Mouse (Mus musculus): ENCODE results near the gene Tpst1. TPM values are rescaled to one million over a fixed set of nuclear protein-coding genes. Genes with fewer than 3 reads are reported as not detected.

The Tpst1 gene
- polyA plus RNA-seq, 1 experiment = 32.9 TPM

DNA sequence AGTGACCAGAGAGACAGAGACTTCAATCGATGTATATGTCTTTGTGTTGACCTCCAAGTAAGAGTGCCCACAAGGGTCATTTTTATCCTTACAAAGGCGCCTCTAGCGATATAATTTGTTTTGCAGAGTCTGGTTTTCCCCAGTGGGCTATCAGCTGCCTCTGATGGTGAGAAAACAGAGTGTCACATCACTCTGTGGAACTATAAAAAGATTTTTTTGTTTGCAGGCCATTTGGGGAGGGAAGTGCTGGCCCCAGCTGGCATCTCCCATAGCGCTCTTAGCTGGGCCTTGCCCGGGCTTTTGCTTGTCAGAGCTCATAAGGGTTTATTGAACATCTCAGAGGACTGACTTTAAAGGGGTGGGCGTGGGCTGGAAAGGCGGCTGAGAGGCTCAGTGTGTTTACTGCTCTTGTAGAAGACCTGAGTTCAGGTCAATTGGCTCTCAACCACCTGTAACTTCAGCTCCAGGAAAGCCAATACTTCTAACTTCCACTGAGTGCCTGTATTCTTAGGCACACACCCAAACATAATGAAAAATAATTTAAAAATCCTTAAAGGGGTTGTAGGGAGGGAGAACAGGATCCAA, 76.7 kb downstream of the Tpst1 start:
- no peak for DNase-seq (ENCODE audit: low read depth)
- TF ChIP-seq CTCF (IDR thresholded peaks at IDR 0.05; ENCODE audit: borderline replicate concordance, extremely low read depth, insufficient read depth, insufficient read length) (no peak), POLR2A (IDR thresholded peaks at IDR 0.05; ENCODE audit: borderline replicate concordance, extremely low read depth, insufficient read depth, insufficient read length, poor library complexity, severe bottlenecking) (no peak)

- TF ChIP-seq POLR2A (IDR thresholded peaks at IDR 0.05; ENCODE audit: borderline replicate concordance, extremely low read depth, insufficient read depth, insufficient read length, poor library complexity, severe bottlenecking) (no peak), CTCF (IDR thresholded peaks at IDR 0.05; ENCODE audit: borderline replicate concordance, extremely low read depth, insufficient read depth, insufficient read length) (no peak)
- no peak for DNase-seq (ENCODE audit: low read depth)
These were observed 81.2 kb downstream of the Tpst1 start for GRCm38 (mm10) chr5:130154286-130154685.

DNA sequence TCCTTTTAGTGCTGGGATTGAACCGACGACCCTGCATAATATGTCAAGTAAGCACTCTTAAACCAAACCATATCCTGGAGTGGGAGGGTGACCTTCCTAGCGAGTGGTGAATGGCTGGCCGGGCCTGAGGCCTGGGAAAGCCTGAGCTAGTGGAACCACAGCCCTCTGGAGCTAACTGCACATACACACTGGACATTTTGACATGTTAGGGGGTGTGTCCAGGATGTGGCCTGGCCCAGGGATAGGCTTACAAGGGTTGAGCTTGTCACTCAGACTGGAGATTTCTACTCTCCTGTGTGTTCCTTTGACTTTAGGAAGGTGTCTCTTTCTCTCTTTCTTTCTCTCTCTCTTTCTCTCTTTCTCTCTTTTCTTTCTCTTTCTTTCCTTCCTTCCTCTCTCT, 85.4 kb downstream of the Tpst1 start:
- TF ChIP-seq CTCF (IDR thresholded peaks at IDR 0.05; ENCODE audit: borderline replicate concordance, extremely low read depth, insufficient read depth, insufficient read length) (no peak), POLR2A (IDR thresholded peaks at IDR 0.05; ENCODE audit: borderline replicate concordance, extremely low read depth, insufficient read depth, insufficient read length, poor library complexity, severe bottlenecking) (no peak)
- DNase-seq (ENCODE audit: low read depth) = no peak

GRCm38 (mm10) chr5:130159761-130160201, 86.7 kb downstream of the Tpst1 start:
- no peak for DNase-seq (ENCODE audit: low read depth)
- TF ChIP-seq POLR2A (IDR thresholded peaks at IDR 0.05; ENCODE audit: borderline replicate concordance, extremely low read depth, insufficient read depth, insufficient read length, poor library complexity, severe bottlenecking) (no peak), CTCF (IDR thresholded peaks at IDR 0.05; ENCODE audit: borderline replicate concordance, extremely low read depth, insufficient read depth, insufficient read length) (no peak)

DNA sequence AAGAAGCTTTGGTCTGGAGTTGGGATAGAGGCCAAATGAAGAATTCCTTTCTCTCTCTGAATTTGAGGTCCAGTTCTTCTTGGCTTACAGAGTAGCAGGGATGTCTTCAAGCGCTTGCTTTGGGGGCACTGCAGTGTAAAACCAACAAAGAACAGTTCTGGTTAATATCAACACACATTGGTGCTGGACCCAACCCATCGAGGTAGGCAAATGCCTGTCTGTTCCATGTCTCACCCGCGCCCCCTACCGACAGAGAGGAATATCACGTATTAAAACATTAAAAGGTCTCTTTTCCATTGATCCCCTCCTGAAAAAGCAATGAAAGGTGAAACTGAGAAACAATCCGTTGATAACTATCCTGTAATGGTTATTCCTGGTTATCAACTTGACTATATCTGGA, 90.5 kb downstream of the Tpst1 start:
- DNase-seq (ENCODE audit: low read depth) = peak; percentile 73
- TF ChIP-seq POLR2A (IDR thresholded peaks at IDR 0.05; ENCODE audit: borderline replicate concordance, extremely low read depth, insufficient read depth, insufficient read length, poor library complexity, severe bottlenecking) = no peak
- peak; percentile 71 for TF ChIP-seq CTCF (IDR thresholded peaks at IDR 0.05; ENCODE audit: borderline replicate concordance, extremely low read depth, insufficient read depth, insufficient read length)

- no peak for TF ChIP-seq POLR2A (IDR thresholded peaks at IDR 0.05; ENCODE audit: borderline replicate concordance, extremely low read depth, insufficient read depth, insufficient read length, poor library complexity, severe bottlenecking)
- TF ChIP-seq CTCF (IDR thresholded peaks at IDR 0.05; ENCODE audit: borderline replicate concordance, extremely low read depth, insufficient read depth, insufficient read length) = no peak
These were observed 92.1 kb downstream of the Tpst1 start for GRCm38 (mm10) chr5:130165213-130165612.

GRCm38 (mm10) chr5:130169109-130169508, 96.0 kb downstream of the Tpst1 start:
- TF ChIP-seq POLR2A (IDR thresholded peaks at IDR 0.05; ENCODE audit: borderline replicate concordance, extremely low read depth, insufficient read depth, insufficient read length, poor library complexity, severe bottlenecking) = no peak
- no peak for TF ChIP-seq CTCF (IDR thresholded peaks at IDR 0.05; ENCODE audit: borderline replicate concordance, extremely low read depth, insufficient read depth, insufficient read length)
- no peak for DNase-seq (ENCODE audit: low read depth)

More at GRCm38 (mm10) chr5:130165213-130165612, 92.1 kb downstream of the Tpst1 start:
- DNase-seq (ENCODE audit: low read depth) = no peak

DNA sequence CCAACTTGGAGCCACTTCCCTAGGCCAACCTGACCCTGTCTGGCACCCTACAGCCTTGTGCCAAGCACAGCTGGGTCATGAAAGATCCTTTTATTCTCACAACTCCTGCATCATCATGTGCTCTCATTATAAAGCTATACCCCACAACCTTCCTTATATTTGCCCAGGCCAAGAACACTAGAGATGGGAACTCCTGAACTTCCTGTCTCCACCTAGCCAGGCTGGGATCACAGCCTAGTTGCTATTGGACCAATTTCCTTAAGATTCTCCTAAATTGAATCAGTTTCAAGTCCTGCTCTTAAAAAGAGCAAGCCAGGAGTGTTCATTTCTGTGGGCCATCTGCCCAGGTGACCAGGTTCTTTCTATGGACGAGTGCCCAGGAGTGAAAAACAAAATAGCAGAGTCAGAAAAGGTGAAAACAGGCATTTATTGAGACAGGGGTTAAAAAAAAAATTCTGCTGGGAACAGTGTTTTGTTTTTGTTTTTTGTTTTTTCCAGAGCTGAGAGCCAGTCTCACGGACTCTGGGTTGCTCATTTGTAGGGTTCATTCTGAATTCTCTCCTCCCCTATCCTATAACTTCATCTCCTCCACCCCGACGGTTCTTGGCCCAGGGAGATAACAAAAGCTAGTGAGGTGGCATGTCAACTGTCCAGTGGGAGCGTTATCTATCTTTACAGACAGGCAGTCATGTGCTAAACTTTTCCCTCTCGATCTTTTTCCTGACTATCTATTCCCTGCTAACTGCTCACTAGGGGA, 97.7 kb downstream of the Tpst1 start:
- DNase-seq (ENCODE audit: low read depth) = no peak
- no peak for TF ChIP-seq CTCF (IDR thresholded peaks at IDR 0.05; ENCODE audit: borderline replicate concordance, extremely low read depth, insufficient read depth, insufficient read length)
- TF ChIP-seq POLR2A (IDR thresholded peaks at IDR 0.05; ENCODE audit: borderline replicate concordance, extremely low read depth, insufficient read depth, insufficient read length, poor library complexity, severe bottlenecking) = no peak

GRCm38 (mm10) chr5:130171423-130171954, 98.4 kb downstream of the Tpst1 start, which contains the start of gene Rabgef1:
TSS of gene Rabgef1 (plus strand) at chr5:130171798.
- TF ChIP-seq POLR2A (IDR thresholded peaks at IDR 0.05; ENCODE audit: borderline replicate concordance, extremely low read depth, insufficient read depth, insufficient read length, poor library complexity, severe bottlenecking) (peak; percentile 87), CTCF (IDR thresholded peaks at IDR 0.05; ENCODE audit: borderline replicate concordance, extremely low read depth, insufficient read depth, insufficient read length) (no peak)

GRCm38 (mm10) chr5:130171956-130172601, 99.0 kb downstream of the Tpst1 start:
- DNase-seq (ENCODE audit: low read depth) = no peak
- no peak for TF ChIP-seq POLR2A (IDR thresholded peaks at IDR 0.05; ENCODE audit: borderline replicate concordance, extremely low read depth, insufficient read depth, insufficient read length, poor library complexity, severe bottlenecking)
- no peak for TF ChIP-seq CTCF (IDR thresholded peaks at IDR 0.05; ENCODE audit: borderline replicate concordance, extremely low read depth, insufficient read depth, insufficient read length)

More at GRCm38 (mm10) chr5:130171423-130171954, 98.4 kb downstream of the Tpst1 start, which contains the start of gene Rabgef1:
- DNase-seq (ENCODE audit: low read depth) = peak; percentile 93

DNA sequence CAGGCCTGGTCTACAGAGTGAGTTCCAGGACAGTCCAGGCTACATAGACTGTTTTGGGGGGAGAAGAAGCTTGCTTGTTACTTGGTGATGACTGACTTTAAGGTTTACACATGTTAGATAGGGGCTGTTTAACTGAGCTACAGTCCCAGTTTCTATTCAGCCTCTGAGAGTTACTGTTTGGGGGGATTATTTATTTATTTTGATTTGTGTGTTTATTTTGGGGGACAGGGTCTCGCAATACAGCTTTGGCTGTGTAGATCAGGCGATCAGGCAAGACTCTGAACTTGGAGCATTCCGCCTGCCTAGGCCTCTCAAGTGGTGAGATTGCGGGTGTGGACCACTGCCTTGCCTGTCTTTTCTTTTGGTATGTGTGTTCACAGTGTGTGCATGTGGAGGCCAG, 99.9 kb downstream of the Tpst1 start:
- TF ChIP-seq POLR2A (IDR thresholded peaks at IDR 0.05; ENCODE audit: borderline replicate concordance, extremely low read depth, insufficient read depth, insufficient read length, poor library complexity, severe bottlenecking) (no peak), CTCF (IDR thresholded peaks at IDR 0.05; ENCODE audit: borderline replicate concordance, extremely low read depth, insufficient read depth, insufficient read length) (no peak)
- DNase-seq (ENCODE audit: low read depth) = no peak
